Mouse (Mus musculus): ENCODE results near the gene Ttll9. TPM values are rescaled to one million over a fixed set of nuclear protein-coding genes. Genes with fewer than 3 reads are reported as not detected.

The Ttll9 gene
- polyA plus RNA-seq, 1 experiment from 2014 or later = 1.4 TPM

DNA sequence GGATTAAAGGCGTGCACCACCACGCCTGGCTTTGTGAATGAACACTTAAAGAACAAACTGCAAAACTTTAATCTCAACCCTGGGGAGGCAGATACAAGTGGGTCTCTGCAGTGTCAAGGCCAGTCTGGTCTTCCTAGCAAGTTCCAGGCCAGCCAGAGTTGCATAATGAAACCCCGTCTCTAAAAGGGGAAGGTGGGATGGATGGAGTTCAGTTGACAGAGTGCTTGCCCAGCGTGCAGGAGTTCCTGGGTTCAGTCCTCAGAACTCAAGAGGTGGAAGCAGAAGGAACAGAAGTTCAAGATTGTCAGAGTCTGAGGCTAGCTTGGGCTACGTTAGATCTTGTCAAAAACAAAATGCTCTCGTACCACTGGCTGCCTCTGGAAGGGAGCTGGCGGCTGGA is 63.8 kb downstream of the Ttll9 start:
- WGBS = 82% methylated on average over 7 of the region's 7 CpGs
- Histone ChIP-seq H3K4me1 (peaks cover 4% of the 10 kb centered on the region; the same call in 1 of the 2 replicates), H3K27ac (replicated peaks) (no peak overlapping the region), H3K9me3 (replicated peaks) (no peaks in the 10 kb centered on the region), H3K27me3 (ENCODE audit: low read depth, poor library complexity, severe bottlenecking) (peaks cover 16% of the 10 kb centered on the region), H3K4me3 (no peak overlapping the region), H3K36me3 (no peaks in the 10 kb centered on the region)
- DNase-seq (ENCODE audit: low spot score) = no peak

DNA sequence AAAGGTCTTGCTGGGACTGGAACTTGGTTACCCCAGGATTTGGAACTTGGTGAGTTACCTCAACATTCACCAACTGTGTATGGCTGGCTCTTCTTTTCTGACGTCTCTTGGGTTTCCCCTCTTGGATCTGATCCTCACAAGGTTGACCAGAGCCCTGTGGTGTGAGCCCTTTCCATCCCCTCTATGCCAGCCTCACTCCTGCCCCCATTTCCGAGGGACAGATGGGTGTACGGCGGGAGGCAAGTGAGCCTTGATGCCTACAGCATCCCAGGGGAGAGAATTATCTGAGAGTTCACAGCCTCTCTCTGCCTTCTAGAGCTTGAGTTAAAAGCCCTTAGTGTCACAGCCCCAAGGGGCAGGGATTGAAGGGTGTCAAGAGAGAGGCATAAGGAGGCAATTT is 65.2 kb downstream of the Ttll9 start:
- WGBS = 78% methylated on average over 4 of the region's 4 CpGs
- Histone ChIP-seq H3K4me3 (no peak overlapping the region), H3K27ac (replicated peaks) (no peak overlapping the region), H3K27me3 (ENCODE audit: low read depth, poor library complexity, severe bottlenecking) (peaks cover 30% of the 10 kb centered on the region), H3K9me3 (replicated peaks) (no peaks in the 10 kb centered on the region), H3K36me3 (no peaks in the 10 kb centered on the region), H3K4me1 (peaks cover 19% of the 10 kb centered on the region)
- DNase-seq (ENCODE audit: low spot score) = no peak

DNA sequence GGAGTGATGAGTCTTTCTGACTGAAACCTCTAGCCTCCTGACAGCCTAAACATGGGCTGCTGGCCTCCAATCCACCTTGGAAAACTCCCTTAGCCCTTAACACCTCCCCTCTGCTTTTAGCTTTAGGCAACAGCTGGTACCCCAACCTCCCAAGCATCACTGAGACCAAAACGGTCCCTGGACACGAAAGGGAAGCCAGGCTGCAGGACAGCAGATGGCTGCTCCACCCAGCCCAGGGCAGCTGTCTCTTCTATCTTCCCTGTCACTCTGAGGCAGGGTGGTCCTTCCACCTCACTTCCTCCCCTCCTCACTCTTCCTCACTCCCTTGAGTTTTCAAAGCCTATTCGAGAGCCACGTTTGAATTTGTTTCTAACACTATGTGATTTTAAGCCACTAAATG is 68.1 kb downstream of the Ttll9 start:
- H3K36me3 ChIP-seq = no peaks in the 10 kb centered on the region
- peaks cover 23% of the 10 kb centered on the region for H3K4me1 ChIP-seq
- peaks cover 46% of the 10 kb centered on the region for H3K27me3 ChIP-seq (ENCODE audit: low read depth, poor library complexity, severe bottlenecking)
- no peaks in the 10 kb centered on the region for H3K9me3 ChIP-seq (replicated peaks)
- WGBS = 35% methylated on average over 4 of the region's 4 CpGs
- H3K27ac ChIP-seq (replicated peaks) = no peak overlapping the region
- no peak overlapping the region for H3K4me3 ChIP-seq
- DNase-seq (ENCODE audit: low spot score) = no peak

DNA sequence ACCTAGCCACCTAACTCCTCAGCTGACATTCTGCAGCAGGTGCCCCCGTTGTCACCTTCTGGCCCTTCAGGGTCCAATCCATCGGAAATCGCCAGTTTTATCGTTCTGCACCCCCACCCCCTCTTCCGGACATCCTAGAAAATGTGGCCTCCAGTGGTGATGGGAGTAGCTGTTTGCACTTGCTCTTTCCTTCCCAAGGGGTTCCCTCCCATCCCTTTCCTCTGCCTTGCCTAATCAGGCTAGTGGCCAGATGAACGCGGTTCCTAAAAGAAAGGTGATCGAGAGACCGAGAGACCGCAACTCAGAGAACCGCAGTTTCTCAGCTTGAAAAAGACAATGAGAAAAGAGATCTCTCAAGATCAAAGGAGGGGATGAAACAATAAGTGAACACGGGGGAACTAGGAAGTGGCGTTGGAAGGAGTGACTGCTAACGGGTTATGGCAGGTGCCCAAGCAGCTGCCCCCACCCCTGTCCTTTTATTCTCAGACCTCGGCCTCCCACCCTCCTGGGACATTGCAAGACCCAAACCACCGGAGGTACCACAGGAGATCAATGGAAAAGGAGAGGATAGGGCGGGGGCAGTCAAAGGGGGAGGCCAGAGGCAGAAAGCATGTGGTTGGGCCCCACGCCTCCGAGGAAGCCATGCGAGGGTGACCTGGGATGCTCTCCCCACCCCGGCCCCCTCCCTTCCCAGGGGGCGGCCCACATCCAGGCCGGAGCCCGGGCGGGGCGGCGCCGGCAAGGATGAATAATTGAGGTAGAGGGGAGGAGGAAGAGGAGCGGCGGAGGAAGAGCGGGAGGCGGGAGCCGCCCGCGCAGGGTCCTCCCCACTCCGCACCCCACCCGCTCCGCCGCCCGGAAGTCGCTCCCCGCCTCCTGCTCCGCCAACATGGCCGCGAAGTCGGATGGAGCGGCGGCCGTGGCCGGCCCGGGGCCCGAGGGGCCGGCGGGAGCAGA is 69.1 kb downstream of the Ttll9 start, which contains the start of gene Xkr7:
Gene Xkr7, plus strand, starts transcription at position 727 of the 957 bp plus-strand sequence.
- Histone ChIP-seq H3K4me1 (peaks cover 26% of the 10 kb centered on the region), H3K27ac (replicated peaks) (peak within 1 kb of the TSS; percentile 77), H3K36me3 (no peaks in the 10 kb centered on the region), H3K4me3 (peak within 1 kb of the TSS; percentile 71), H3K9me3 (replicated peaks) (no peaks in the 10 kb centered on the region), H3K27me3 (ENCODE audit: low read depth, poor library complexity, severe bottlenecking) (peaks cover 46% of the 10 kb centered on the region)
- WGBS = 2% methylated on average over 46 of the region's 54 CpGs
- DNase-seq (ENCODE audit: low spot score) = no peak

DNA sequence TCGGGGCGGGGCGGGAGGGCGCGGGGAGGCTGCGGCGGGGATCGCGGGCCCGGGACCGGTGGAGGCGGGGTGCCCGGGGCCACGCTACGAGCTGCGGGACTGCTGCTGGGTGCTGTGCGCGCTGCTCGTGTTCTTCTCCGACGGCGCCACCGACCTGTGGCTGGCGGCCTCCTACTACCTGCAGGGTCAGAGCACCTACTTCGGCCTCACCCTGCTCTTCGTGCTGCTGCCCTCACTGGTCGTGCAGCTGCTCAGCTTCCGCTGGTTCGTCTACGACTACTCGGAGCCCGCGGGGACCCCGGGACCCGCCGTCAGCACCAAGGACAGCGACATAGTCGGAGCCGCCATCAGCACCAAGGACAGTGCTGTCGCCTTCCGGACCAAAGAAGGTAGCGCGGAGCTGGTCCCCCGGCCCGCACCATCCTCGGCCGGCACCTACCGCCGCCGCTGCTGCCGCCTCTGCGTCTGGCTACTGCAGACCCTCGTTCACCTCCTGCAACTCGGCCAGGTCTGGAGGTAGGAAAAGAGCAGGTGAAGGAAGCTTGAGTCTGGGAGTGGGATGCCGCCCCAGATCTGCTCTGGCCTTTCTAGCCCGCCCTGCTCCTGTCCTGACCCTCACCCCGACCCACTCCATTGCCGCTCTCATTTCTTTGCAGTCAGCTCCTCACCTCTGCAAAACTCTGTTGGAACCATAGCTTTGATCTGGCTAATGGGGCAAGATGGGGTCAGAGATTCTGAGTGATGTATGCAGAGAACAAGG is 70.0 kb downstream of the Ttll9 start:
- peak; percentile 90 for DNase-seq (ENCODE audit: low spot score)
- Histone ChIP-seq H3K36me3 (no peaks in the 10 kb centered on the region), H3K9me3 (replicated peaks) (no peaks in the 10 kb centered on the region), H3K27me3 (ENCODE audit: low read depth, poor library complexity, severe bottlenecking) (peaks cover 46% of the 10 kb centered on the region), H3K27ac (replicated peaks) (peak overlapping the region; percentile 77), H3K4me3 (peak overlapping the region; percentile 71), H3K4me1 (peaks cover 32% of the 10 kb centered on the region)
- 2% methylated on average over 48 of the region's 58 CpGs for WGBS

DNA sequence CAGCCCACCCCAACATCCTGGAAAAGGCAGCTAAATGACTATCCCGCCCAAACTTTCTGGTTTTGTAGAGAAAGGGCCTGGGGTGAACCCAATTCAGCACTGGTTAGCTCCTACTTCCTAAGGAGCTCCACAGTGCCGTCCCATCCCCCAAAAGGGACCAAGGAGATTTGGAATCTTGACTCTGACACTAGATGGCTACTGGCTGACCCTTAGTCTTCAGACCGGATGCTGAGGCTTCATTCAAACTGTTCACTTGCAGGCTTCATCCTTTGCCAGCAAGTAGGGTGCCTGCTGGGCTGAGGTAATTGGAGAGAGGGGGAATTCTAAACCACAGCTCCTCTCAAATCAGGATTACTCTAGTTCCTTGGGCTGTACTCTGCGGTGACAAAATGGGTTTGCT is 70.7 kb downstream of the Ttll9 start:
- Histone ChIP-seq H3K9me3 (replicated peaks) (no peaks in the 10 kb centered on the region), H3K4me3 (peak overlapping the region; percentile 71), H3K27me3 (ENCODE audit: low read depth, poor library complexity, severe bottlenecking) (peaks cover 46% of the 10 kb centered on the region), H3K36me3 (no peaks in the 10 kb centered on the region), H3K4me1 (peaks cover 32% of the 10 kb centered on the region), H3K27ac (replicated peaks) (no peak overlapping the region)
- 14% methylated on average over 4 of the region's 4 CpGs for WGBS
- no peak for DNase-seq (ENCODE audit: low spot score)

DNA sequence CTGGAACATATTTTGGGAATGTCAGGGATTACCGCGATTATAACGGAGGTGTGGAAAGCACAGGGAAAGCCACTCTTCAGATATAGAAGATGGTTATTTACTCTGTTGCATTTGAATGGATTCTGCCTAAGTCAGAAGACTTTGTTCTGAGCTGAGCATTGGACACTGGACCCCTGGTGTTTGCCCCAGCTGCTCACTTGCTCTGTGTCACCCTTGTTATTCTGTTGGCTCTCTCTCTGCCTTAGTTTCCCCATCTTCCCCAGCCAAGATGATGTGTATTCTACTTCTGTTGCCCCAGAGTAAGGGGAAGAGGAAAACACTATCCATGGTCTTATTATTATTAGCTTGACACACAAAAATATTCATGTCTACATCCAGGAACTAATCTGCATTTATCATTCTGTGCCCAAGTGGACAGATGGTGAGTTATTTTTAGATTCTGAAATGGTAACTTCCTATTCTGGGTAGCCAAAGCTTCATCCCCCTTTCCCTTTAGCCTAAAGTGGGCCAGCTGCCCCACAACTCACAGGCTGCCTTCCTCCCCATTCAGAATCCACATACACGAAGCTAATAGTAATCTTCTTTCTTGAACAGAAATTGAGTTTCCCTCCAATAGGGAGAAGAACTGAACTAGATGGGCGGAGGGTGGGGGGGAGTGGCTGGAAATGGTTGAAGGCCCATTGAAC is 71.4 kb downstream of the Ttll9 start:
- Histone ChIP-seq H3K9me3 (replicated peaks) (no peaks in the 10 kb centered on the region), H3K4me1 (peaks cover 36% of the 10 kb centered on the region), H3K36me3 (no peaks in the 10 kb centered on the region), H3K27me3 (ENCODE audit: low read depth, poor library complexity, severe bottlenecking) (peaks cover 46% of the 10 kb centered on the region), H3K27ac (replicated peaks) (no peak overlapping the region), H3K4me3 (peak overlapping the region; percentile 71)
- no peak for DNase-seq (ENCODE audit: low spot score)
- WGBS = 71% methylated on average over 5 of the region's 5 CpGs

DNA sequence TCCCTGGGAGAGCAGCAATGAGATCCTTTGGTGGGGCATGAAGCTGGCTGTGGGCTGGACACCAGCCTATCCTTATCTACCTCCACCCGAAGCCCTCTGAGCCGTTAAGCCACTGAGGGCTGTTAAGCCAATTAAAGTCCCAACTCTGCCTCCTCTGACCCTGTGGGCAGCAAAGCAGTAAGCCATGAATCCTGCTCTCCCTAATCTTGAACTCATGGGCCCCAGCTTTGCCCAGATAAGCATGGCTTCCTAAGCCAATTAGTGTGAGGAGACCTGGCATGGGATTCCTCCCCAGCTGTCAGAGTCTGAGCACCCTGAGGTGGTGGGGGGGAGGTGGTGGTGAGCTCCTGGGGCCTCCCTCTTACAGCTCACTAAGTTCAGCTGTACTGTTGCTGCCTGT is 74.4 kb downstream of the Ttll9 start:
- peaks cover 24% of the 10 kb centered on the region for H3K27me3 ChIP-seq (ENCODE audit: low read depth, poor library complexity, severe bottlenecking)
- WGBS = 18% methylated on average over 2 of the region's 2 CpGs
- H3K4me1 ChIP-seq = peaks cover 28% of the 10 kb centered on the region
- no peak overlapping the region for H3K4me3 ChIP-seq
- no peak for DNase-seq (ENCODE audit: low spot score)
- no peaks in the 10 kb centered on the region for H3K9me3 ChIP-seq (replicated peaks)
- no peaks in the 10 kb centered on the region for H3K36me3 ChIP-seq
- H3K27ac ChIP-seq (replicated peaks) = no peak overlapping the region

DNA sequence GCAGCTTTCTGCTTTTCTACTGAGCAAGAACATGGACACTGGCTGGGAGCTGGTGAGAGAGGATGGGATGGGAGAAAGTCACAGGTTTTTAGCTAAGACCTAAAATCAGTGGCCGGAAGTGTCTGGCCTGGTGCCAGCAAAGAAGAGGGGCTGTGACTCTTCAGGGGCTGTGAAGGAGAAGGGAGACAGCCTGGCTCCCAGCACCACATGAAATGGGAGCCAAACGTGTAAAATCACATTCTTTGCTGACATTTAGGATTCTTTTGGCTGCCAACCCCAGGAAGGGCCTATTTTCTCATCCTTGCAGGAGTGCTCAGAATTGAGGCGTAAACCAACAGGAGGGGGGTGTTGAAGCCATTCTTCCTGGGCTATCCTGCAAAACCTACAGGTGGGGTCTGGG is 81.6 kb downstream of the Ttll9 start:
- DNase-seq (ENCODE audit: low spot score) = no peak
- Histone ChIP-seq H3K4me3 (no peak overlapping the region), H3K27me3 (ENCODE audit: low read depth, poor library complexity, severe bottlenecking) (0 out of 2 replicates have a peak, but pooled peaks cover 3% of the 10 kb centered on the region), H3K27ac (replicated peaks) (no peak overlapping the region), H3K9me3 (replicated peaks) (no peaks in the 10 kb centered on the region), H3K4me1 (peaks cover 3% of the 10 kb centered on the region; the same call in 1 of the 2 replicates), H3K36me3 (no peaks in the 10 kb centered on the region)
- WGBS = 64% methylated on average over 3 of the region's 3 CpGs

DNA sequence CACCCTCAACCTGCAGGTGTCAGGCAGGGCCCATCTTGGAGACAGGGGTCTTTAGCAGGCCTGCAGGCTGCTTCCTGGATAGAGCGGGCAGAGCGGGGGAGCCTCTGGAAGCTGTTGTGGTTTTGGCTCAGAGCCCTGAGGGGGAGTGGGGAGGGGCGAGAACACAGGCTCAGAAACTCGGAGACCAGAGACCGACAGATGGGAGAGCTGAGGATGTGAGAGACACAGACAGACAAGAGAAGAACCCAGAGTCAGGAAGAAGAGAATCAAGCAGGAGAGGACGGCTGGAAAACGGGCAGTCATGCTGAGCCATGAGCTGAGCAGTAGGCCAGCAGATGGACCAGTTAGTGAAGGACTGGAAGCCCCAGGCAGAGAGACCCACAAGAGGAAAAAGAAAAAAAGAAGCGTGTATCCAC is 83.6 kb downstream of the Ttll9 start:
- H3K27ac ChIP-seq (replicated peaks) = no peak overlapping the region
- DNase-seq (ENCODE audit: low spot score) = no peak

DNA sequence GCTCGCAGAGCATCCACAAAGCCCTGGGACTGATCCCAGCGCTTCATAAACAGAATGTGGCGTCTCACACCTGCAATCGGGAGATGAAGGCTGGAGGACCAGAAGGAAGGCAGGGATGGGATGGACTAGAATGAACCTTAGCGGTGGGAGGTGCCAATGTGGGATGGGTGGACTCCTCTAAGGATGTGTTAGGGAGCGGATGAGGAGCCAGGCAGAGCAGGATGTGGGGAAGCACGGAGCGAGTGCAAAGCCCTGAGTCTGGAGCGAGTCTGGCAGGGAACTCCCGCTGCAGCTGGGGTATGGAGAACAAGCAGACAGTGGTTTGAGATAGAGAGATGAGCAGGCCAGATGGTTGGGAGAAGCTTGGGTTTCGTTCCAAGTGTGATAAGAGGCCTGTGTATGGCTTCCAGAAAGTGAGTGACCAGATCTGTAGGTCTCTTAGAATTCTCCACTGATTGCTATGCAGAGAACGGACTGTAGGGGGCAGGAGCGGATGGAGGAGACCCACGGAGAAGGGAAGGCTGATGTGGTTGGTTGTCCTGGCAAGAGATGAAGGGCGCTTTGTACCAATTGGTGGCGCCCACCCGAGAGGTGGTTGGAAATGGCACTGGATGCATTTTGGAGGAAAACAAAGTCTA is 85.7 kb downstream of the Ttll9 start:
- H3K36me3 ChIP-seq = no peaks in the 10 kb centered on the region
- peaks cover 10% of the 10 kb centered on the region for H3K4me1 ChIP-seq
- H3K27me3 ChIP-seq (ENCODE audit: low read depth, poor library complexity, severe bottlenecking) = peaks cover 32% of the 10 kb centered on the region
- H3K9me3 ChIP-seq (replicated peaks) = no peaks in the 10 kb centered on the region
- no peak overlapping the region for H3K27ac ChIP-seq (replicated peaks)
- H3K4me3 ChIP-seq = no peak overlapping the region
- DNase-seq (ENCODE audit: low spot score) = peak; percentile 43
- WGBS = 46% methylated on average over 17 of the region's 17 CpGs

More for the DNA sequence above, 83.6 kb downstream of the Ttll9 start:
- Histone ChIP-seq H3K27me3 (ENCODE audit: low read depth, poor library complexity, severe bottlenecking) (peaks cover 11% of the 10 kb centered on the region; the same call in 1 of the 2 replicates), H3K4me1 (peaks cover 2% of the 10 kb centered on the region; the same call in 1 of the 2 replicates), H3K4me3 (no peak overlapping the region), H3K36me3 (no peaks in the 10 kb centered on the region), H3K9me3 (replicated peaks) (no peaks in the 10 kb centered on the region)
- WGBS = 58% methylated on average over 8 of the region's 8 CpGs

All from midbrain, embryonic 10.5 days (tissue).